Mouse (Mus musculus) right cerebral cortex, adult 18-20 months (tissue): Measurements from ENCODE around the gene Wscd1.
A peak's percentile ranks its signal among the peaks of the same experiment; 100 is the strongest.

Experiments
- DNase-seq: peaks from one replicate; pipeline ENCODE4 v3.0.0; 2022; ENCODE audit warnings: mixed read lengths

Gene Wscd1

DNA sequence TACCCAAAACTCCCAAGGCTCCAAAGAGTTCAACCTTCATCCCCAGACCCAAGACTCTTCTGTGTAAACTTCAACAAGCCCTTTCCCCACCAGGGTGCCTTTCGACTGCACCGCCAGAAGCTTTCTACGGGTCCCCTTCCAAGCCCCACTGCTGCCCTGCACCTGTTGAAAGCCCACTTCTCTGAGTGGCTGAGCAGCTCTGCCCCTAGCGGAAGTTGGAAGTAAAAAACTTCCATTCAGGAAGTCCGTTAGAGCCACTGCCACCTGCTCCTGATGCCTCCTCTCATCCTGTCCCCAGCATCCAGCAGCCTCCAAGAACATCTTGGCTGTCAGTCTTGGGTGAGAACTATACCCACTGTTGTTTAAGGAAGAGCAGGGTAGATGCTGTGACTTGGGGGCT lies at the start of gene Wscd1:
Wscd1 (plus strand) TSS at position 250 of the 400 bp plus-strand sequence.
- DNase-seq: no peak

DNA sequence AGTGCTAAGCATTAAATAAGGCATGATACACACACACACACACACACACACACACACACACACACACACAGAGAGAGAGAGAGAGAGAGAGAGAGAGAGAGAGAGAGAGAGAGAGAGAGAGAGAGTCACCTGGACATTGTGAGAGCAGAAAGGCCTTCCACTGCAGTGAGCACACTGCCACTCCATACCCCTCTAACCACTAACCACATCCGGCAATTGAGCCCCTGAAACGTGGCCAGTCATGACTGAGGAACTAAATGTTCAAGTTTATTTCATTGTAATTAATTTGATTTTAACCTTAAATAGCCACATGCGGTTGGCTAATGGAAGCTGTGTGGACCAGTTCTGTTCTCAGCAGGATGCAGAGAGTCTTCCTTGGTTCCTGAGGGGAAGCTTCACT lies 21.7 kb upstream of the Wscd1 start:
- DNase-seq: no peak

DNA sequence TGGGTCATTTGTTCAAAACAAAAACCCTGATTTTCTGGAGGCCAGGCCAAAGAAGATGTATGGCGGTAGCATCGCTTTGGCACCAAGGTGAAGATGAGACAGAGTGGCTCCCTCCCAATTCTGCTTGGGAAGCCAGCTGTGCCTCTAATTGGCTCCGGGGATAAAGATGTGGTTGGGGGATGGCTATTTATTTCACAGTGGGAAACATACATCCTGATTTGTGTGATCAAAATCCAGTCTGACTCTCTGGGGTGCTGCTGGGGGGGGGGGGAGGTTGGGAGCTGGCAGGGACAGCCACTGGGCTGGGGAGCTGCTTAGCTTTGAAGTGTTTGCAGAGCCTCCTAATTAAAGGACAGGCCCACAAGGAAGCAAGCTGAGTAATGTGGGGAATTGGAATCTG lies 20.4 kb upstream of the Wscd1 start:
- no peak for DNase-seq

DNA sequence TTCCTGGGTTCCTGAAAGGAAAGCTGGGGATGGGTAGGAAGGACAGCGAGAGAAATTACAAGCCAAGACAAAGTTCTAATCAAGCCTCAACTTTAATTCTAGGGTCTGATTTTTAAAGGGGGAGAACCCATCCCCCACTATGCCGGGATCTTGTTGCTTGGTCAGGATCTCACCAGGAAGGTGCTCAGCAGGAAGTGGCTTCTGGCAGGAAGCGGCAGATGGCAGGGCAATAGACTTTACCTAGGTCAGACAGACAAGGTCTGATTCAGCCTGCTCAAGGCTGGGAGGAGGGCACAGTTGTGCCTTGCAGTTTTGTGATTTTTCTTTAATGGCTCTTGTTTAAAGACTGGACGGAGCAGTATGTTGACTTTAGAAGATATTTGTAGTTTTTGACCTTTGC lies 15.9 kb upstream of the Wscd1 start:
- DNase-seq: no peak

DNA sequence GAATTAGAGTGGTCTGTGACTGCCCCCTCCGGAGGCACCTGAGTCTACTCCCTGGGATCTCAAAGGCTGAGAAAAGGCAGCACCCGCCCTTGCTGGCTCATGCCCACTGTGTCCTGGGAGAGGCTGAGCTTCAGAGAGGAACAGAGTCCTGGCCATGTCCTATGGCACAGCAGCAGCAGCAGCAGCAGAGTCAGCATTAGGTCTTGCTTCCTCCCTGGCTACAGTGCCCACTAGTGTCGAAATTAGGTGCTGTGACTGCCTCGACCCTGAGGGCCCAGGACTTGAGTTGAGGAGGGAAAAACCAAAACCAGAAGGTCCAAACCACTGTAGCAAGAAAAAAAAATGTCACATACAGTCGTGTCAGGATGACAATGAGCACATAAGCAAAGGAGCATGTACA lies 12.6 kb upstream of the Wscd1 start:
- DNase-seq: no peak

DNA sequence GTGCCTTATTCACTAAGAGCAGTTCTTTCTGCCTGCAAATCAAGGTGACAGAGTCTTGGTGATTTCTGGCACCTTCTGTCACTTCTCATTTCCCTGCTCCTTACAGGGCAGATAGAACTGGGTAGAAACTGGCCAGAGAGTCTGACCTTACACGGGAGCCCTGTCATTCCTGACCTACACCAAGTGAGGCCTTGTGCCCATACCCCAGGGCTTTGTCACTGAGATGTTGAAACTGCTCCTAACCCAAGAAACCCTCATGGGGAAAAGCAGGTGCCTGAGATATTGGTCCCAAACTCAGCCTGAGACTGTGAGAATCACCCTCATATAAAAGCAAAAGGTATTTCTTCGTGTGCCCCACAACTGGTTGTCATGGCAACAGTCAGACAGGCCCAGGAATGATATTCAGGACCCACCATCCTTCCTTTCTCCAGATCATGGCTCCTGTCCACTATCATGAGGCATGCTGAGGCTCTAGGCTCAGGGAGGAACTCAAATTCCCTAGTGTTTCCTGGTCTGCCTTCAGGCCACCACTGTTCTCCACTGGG lies 11.1 kb upstream of the Wscd1 start:
- DNase-seq: no peak

DNA sequence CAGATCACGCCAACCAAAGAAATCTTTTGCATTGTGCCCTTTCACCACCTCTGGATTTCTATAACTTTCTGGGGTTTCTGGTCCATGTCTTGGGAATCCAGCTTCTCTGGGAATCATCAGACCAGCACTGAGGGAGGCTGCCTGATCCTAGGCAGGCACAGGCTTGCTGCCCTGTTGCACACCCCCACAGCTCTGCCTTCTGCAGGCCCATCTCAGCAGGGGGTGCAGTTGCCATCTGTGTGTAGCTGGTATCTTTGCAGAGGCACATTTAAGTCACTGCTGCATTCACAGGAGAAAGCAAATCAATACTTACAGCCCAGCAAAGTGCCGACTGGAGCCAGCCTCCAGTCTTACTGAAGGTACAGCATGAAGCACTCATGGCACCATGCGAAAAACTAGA lies 3.8 kb upstream of the Wscd1 start:
- peak; percentile 52 for DNase-seq

DNA sequence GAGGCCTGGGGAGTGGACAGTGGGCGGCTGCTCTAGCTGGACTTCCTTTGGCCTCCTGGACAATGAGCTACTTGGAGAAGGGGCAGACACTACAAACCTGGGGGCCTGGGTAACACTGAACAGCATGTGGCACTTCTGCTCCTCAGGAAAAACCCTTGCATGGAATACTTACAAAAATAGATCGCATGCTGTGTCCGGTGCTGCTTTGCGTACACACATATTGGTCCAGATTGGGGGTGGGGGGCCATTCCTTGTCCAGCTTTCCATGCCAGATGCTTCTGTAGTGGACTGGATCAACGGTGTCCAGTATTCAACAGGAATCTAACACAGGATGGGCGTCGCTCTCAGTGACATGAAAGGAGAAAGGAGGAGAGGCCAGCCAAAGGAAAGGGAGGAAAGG lies 2.0 kb upstream of the Wscd1 start:
- DNase-seq: no peak

DNA sequence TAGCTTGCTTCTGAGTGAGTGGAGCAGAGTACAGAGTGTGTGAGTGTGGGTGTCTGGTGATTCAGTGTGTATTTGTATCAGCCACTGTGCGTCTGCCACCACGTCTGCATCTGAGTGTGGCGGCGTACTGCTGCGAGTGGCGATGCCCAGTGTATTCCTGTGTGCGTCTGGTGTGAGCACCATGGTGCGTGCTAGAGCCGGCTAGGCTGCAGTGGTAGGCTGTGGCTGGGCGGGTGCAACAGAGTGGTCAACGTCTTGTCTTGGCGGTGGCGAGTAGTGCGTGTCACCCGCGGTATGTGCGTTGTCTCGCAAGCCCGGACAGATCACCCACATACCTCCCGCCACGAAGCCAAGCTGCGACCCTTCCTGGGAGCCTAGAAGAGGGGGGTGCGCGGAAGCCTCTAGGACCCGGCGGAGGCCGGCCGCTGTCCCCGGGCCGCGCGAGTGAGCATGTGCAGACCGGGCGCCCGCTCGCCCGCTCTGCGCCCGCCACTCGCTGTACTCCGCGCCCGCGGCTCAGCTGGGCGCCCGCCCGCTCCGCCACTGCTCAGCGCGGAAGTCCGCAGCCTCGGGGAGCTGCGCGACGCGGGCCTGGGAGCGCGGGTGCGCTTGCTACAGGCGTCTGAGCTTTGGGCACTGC lies 934 bp downstream of the Wscd1 start:
- DNase-seq: peak; percentile 75

DNA sequence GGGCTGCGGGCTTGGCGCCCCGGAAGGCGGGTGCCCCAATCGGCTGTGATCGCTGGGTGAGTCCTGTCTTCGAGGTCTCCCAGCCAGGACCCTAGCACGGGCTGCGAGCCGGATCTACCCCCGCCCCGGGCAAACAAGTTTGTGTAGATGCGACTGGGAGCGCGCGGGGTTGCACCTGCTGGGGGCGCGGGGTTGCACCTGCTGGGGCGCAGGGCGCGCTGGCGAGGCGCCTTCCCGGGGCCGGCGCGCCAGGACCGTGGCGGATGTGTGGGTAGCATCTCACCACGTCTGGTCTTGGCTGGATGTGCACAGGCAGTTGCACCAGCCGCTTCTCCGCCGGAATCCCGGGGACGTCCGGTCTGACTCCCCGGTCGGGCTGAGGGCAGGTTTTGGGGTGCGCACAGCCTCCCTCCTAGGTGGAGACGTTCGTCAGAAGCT lies 1.5 kb downstream of the Wscd1 start:
- DNase-seq: no peak

DNA sequence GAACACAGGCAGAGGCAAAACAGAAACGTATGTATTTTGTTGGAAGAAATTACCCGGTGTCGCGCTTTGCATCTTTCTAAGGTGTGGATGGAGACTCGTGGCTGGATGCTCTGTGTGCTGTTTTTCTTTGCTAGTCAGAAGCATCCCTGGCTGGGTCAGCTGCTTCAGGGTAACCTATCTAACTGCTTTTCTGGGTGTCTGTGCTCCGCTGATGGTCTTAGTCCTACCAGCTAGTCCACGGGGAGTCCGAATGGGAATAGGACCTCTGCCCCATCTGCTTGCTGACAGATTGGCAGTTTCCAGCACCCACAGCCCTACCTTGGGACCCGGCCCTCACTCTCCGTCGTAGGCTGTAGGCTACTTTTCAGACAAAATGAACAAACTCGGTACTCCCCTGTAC lies 2.0 kb downstream of the Wscd1 start:
- DNase-seq: no peak

DNA sequence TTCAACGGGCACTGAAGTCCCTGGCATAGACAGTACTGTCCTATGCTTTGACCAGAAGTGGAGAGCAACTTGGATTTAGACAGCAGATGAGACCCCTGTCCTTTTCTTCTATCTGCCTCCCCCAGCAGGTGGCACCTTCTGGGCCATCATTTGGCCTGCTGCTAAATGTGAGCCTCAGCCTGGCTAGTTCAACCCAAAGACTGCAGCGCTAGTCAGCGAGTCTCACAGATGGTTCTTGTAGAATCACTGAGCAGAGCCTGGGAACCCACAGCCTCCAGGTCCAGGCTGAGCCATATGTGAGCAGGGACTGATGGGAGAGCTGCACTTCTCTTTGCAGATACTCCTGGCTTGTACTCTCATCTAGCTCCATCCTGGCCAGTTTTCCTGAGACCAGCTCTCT lies 2.9 kb downstream of the Wscd1 start:
- DNase-seq: no peak

DNA sequence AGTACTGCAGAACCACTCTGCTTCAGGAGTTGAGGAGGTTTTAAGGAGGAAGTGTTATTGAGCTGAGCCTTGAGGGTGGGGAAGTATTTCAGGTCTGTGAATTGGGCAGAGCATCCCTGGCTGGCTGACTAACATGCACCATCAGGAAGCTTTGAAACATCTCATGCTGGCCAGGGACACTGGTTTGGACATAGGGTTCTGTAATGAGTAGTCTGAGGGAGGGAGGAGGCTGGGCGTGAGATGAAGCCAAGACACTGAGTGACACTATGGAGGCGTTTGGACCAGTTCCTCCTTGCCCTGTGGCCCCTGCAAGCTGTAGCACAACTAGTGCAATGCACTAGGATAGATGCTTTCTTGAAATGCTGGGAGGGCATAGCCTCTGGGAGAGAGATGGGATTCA lies 5.4 kb downstream of the Wscd1 start:
- DNase-seq: no peak

DNA sequence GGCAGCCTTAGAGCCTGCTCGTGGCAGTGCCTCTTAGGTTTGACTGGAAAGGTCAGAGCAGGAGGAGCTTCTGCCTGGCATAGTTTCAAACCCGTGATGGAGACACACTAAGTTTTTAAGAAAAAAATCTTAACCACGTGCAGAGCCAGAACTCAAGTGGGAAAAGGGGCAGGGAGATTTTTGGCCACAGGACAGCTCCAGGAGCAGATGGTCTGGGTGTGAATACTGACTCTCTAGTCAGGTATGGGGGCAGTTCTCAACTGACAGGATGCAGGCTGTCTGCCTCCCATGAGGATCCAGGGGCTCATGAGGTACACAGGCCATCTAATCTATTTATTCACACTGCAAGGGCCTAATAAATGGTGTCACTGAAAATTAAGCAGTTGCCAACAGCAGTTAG lies 6.6 kb downstream of the Wscd1 start:
- DNase-seq: no peak

DNA sequence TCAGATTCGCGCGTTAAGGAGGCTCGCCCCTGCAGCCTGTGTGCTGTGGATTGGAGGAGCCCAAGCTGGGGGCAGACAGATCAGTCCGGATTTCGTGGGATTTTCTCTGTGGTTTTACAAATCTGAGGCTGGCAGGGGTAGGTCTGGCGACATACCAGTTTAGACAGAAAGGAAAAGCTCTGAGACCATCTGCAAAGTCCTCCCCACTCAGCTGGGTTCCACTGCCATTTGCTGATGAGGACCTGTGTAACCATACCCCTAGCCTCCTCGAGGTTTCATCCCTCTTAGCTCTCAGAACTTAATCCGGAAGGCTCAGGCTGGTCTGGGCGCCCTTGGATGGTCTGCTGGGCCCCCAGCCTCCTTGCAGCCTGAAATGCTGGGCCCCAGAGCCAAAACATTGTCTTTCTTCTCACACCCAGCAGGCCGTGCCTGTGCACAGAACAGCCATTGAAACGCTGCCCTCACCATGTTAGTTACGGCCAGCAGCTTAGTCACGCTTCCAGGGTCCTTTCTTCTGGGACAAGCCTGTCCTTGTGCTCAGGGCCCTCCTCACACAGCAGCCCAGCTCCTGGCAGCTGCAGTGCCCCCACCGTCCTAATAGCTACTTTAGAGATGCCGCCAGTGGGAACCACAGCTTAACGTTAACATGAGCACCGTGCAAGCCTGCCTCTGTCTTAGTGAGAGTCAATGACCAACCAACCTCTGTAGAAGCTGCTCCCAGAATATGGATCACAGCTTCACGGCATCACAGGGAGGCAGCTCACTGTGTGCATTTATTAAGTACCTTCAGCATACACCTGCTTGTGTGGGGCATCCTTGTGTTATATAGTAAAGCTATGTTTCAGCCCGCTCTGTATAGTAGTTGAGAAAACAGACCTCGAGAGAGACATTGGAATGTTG lies 8.7 kb downstream of the Wscd1 start:
- peak; percentile 81 for DNase-seq

DNA sequence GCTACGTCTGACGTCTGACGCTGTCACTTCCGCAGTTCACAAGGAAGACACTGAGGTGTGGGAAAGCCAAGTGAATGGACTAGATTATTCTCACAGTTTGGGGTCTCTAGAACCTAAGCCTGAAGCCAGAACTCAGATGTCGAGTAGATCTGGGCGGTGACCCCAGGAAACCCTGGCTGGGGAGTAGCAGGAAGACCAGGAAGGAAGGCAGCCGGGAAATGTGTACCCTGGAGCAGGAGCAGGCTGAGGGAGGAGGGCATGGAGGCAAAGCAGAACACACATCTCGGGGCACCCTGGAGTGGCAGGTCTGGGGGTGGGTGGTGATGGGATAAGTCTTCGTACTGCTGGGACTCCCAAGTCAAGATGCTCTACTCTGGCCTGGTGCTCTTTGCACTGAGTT lies 11.3 kb downstream of the Wscd1 start:
- no peak for DNase-seq

DNA sequence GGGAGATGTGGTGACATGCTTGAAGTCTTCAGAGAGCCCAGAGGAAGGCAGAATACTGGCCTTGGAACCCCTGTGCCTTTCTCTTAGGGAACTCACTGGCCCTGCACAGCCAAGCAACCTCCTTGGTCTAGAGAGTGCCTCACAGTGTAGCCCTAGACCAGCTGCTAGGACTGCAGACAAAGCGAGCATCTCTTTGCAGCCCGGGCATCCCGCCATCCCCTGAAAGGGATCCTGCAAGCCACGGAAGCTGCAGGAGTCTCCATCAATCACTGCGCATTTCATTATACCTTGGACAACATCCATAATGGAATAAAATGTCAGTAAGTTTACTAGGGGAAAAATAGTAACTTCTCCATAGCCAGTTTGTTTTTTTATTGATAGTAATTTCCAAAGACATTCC lies 13.4 kb downstream of the Wscd1 start:
- peak; percentile 63 for DNase-seq

DNA sequence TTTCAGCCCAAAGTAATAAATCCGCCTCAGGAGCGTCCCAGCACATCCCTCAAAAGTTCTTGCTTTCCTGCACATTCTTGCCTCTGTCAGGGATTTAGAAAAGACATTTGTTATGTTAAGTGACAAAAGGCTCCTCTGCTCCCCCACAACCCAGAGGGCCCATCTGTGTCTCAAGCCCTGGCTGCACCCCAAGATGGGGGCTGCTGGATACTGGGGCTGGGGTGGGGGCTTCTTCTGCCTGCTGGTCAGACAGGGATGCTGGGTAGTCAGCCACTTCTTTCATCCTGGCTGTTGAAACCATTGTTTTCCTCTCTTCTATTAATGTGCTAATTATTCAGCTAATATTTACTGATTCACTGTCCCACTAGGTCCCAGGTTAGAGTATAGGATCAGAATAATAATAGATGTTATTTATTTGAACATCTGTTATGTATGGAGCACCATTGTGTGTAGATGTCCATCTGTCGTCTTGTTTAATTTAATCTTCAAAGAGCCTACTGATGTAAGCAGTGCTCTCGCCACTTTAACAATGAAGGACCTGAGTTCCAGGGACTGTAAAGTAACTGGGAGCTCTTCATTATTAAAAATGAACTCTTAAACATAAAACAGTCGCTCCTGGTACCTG lies 14.0 kb downstream of the Wscd1 start:
- no peak for DNase-seq

DNA sequence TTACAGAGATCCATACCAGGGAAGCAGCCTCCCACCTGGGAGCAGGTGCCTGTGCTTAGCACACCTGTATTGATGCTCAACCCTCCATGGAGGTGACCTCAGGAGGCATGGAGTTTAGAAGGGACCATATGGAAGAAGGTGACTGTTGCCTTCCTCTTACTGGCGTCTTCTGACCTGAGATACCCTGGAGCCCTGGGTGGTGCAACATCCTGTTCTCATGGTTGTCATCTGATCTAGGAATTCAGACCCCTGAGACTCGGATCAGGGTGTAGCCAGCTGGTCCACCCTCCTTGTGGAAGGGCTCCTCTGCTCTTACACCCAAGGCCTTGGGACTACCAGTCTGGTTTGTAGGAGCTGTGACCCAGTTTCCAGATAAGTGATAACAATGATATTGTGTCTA lies 15.0 kb downstream of the Wscd1 start:
- no peak for DNase-seq

DNA sequence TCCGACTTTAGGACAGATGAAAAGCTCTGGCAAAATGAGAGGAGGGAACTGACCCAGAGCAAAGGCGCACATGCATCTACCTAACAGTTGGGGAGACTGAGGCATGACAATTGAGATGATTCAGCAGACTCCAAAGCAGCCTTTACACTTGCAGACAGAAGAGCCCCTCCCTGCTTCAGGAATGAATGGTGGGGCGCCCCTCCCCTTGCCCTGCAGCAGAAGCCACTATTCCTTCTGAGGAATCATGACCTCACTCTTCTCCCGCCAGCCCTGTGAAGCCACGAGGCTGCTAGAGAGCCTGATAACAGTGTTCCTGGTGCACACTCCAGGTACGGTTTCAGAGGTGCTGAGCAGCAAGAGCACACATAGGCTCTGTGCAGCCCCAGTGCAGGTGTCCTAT lies 15.6 kb downstream of the Wscd1 start:
- no peak for DNase-seq

DNA sequence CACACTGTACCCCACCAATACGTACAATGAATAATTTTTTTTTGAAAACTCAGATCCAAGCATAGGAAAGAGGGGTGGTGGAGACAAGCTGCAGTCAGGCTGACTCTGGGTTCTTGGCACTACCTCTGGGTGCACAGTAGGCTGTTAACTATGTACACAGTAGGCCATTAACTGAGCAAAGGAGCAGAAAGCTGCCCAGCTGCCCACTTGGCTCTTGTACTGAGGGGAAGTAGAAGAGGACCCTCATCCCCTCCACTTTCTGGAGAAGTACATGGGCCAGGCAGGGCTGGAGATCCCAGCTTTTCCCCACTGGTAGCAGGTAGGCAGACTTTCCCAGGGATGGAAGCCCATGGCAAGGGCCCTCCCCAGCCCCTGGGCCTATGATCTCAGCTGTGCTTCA lies 16.7 kb downstream of the Wscd1 start:
- no peak for DNase-seq

DNA sequence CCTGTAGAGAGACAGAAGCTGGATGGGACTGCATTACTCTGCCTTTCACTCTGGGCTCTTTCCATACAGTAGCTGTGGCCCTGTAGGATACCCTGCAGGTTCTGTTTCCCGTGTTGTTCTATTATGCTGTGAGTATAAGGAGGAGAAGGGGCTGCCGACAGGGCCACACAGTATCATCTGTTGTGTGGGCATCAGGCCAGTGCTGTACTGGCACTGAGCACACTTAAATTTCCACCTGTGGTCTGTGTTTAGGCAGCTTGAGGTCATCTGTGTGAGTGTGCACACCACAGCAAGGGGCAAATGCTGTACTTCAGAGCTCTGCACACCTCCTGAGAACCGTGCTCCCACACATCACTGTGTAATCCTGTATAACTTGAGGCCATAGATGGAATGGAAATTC lies 18.0 kb downstream of the Wscd1 start:
- no peak for DNase-seq

DNA sequence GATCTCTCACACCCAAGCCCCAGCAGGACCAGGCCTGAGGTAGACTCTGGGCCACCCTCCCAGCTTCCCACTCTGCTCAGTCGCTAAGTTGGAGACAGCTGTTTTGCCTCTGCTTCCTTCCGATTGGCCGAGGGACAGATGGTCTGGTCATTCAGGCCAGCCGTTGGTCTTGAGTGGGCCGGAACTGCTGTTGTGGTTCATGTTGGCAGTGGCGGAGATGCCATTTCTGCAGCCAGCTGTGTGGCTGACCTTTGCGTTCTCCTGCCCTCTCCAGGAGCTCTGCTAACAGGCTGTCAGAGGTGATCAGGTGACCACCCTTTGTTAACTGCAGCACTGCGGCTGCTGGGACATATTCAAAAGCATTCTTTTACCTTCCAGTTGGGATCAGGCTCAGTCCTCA lies 20.0 kb downstream of the Wscd1 start:
- no peak for DNase-seq

DNA sequence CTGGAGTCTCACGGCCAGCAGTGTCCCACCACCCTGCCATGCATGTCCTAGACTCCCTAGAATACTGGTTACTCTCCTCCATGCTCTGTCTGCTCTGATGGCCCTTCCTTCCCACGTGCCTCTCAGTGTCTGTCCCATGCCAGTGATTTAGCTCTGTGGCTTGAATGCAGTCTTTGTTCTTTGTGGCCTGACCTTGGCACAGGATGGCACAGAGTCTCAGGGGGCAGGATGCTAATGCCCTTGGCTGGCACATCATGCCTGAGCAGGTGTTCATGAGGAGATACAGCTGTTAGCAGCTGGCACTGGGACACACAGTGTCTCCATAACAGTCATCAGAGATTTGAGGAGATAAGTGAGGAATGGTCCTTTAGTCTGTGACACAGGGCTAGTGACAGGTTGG lies 20.8 kb downstream of the Wscd1 start:
- DNase-seq: peak; percentile 69
